Mouse (Mus musculus): ENCODE measurements around the gene Dach2. TPM values are rescaled to one million over a fixed set of nuclear protein-coding genes. Genes with fewer than 3 reads are reported as not detected.
"Not testable (repeated sequence)": the region's sequence is repeated elsewhere in the genome, so short reads cannot be mapped to it uniquely, and the experiment has no call there.

Gene Dach2
- total RNA-seq (2015) (1.1 and 1.6 TPM in 2 replicates), total RNA-seq (2017) (0.54 and 2.9 TPM in 2 replicates)

- peak; percentile 53 for ATAC-seq (replicated peaks; ENCODE audit: poor library complexity)
Observed at GRCm38 (mm10) chrX:113297404-113297803, at the start of gene Dach2. Gene Dach2 (plus strand): TSS chrX:113297510.

GRCm38 (mm10) chrX:113252427-113252826 lies 44.9 kb upstream of the Dach2 start:
- ATAC-seq (replicated peaks; ENCODE audit: poor library complexity) = not testable (repeated sequence)

- peak; percentile 98 for ATAC-seq (replicated peaks; ENCODE audit: poor library complexity)
Observed at GRCm38 (mm10) chrX:113298031-113298430, 721 bp downstream of the Dach2 start.

- ATAC-seq (replicated peaks; ENCODE audit: poor library complexity) = peak; percentile 27
Observed at GRCm38 (mm10) chrX:113298468-113298867, 1.2 kb downstream of the Dach2 start.

GRCm38 (mm10) chrX:113304323-113304722 lies 7.0 kb downstream of the Dach2 start:
- ATAC-seq (replicated peaks; ENCODE audit: poor library complexity) = no peak

- ATAC-seq (replicated peaks; ENCODE audit: poor library complexity) = no peak
Observed at GRCm38 (mm10) chrX:113338143-113338542, 40.8 kb downstream of the Dach2 start.

- no peak for ATAC-seq (replicated peaks; ENCODE audit: poor library complexity)
Observed at GRCm38 (mm10) chrX:113394417-113394816, 97.1 kb downstream of the Dach2 start.

- ATAC-seq (replicated peaks; ENCODE audit: poor library complexity) = no peak
Observed at GRCm38 (mm10) chrX:113408756-113409155, 111.4 kb downstream of the Dach2 start.

GRCm38 (mm10) chrX:113421517-113422187 lies 124.3 kb downstream of the Dach2 start:
- ATAC-seq (replicated peaks; ENCODE audit: poor library complexity) = no peak

GRCm38 (mm10) chrX:113482131-113482530 lies 184.8 kb downstream of the Dach2 start:
- no peak for ATAC-seq (replicated peaks; ENCODE audit: poor library complexity)

GRCm38 (mm10) chrX:113545106-113545505 lies 247.8 kb downstream of the Dach2 start:
- ATAC-seq (replicated peaks; ENCODE audit: poor library complexity) = no peak

- no peak for ATAC-seq (replicated peaks; ENCODE audit: poor library complexity)
Observed at GRCm38 (mm10) chrX:113563897-113564296, 266.6 kb downstream of the Dach2 start.

GRCm38 (mm10) chrX:113666069-113666468 lies 368.8 kb downstream of the Dach2 start:
- no peak for ATAC-seq (replicated peaks; ENCODE audit: poor library complexity)

- no peak for ATAC-seq (replicated peaks; ENCODE audit: poor library complexity)
Observed at GRCm38 (mm10) chrX:113687163-113687562, 389.9 kb downstream of the Dach2 start.

- ATAC-seq (replicated peaks; ENCODE audit: poor library complexity) = no peak
Observed at GRCm38 (mm10) chrX:113712363-113712762, 415.1 kb downstream of the Dach2 start.

- ATAC-seq (replicated peaks; ENCODE audit: poor library complexity) = no peak
Observed at GRCm38 (mm10) chrX:113724124-113724523, 426.8 kb downstream of the Dach2 start.

- no peak for ATAC-seq (replicated peaks; ENCODE audit: poor library complexity)
Observed at GRCm38 (mm10) chrX:113747122-113747521, 449.8 kb downstream of the Dach2 start.

GRCm38 (mm10) chrX:113792264-113792663 lies 495.0 kb downstream of the Dach2 start:
- ATAC-seq (replicated peaks; ENCODE audit: poor library complexity) = peak; percentile 52; the same call in 1 of the 2 replicates

- ATAC-seq (replicated peaks; ENCODE audit: poor library complexity) = no peak
Observed at GRCm38 (mm10) chrX:113810369-113810768, 513.1 kb downstream of the Dach2 start.

GRCm38 (mm10) chrX:113826810-113827209 lies 529.5 kb downstream of the Dach2 start:
- ATAC-seq (replicated peaks; ENCODE audit: poor library complexity) = no peak

GRCm38 (mm10) chrX:113833062-113833461 lies 535.8 kb downstream of the Dach2 start:
- ATAC-seq (replicated peaks; ENCODE audit: poor library complexity) = no peak

GRCm38 (mm10) chrX:113867835-113868495 lies 570.7 kb downstream of the Dach2 start:
- peak; percentile 100 for ATAC-seq (replicated peaks; ENCODE audit: poor library complexity)

Measured in megakaryocyte progenitor cell, adult 5-6 weeks (primary cell).